Mouse (Mus musculus): ENCODE data around the gene Eid2.
"Not testable (repeated sequence)": the region's sequence is repeated elsewhere in the genome, so short reads cannot be mapped to it uniquely, and the experiment has no call there.

Eid2 gene

GRCm38 (mm10) chr7:28267129-28268041, at the start of gene Eid2:
Gene Eid2, plus strand, starts transcription at chr7:28267881.
- peak; percentile 76 to 90 for DNase-seq (ENCODE audit: low spot score in 2 of 2)

GRCm38 (mm10) chr7:28218951-28219740, 48.5 kb upstream of the Eid2 start:
- DNase-seq (ENCODE audit: low spot score in 2 of 2): peak in 1 of 2 experiments; percentile 53

- DNase-seq (ENCODE audit: low spot score in 2 of 2): not testable (repeated sequence)
Observed at GRCm38 (mm10) chr7:28226836-28227235, 40.8 kb upstream of the Eid2 start.

- DNase-seq (ENCODE audit: low spot score in 2 of 2): not testable (repeated sequence)
Observed at GRCm38 (mm10) chr7:28227421-28227820, 40.3 kb upstream of the Eid2 start.

- DNase-seq (ENCODE audit: low spot score in 2 of 2): not testable (repeated sequence)
Observed at GRCm38 (mm10) chr7:28243943-28244342, 23.7 kb upstream of the Eid2 start.

- no peak for DNase-seq (ENCODE audit: low spot score in 2 of 2)
Observed at GRCm38 (mm10) chr7:28248957-28249356, 18.7 kb upstream of the Eid2 start.

GRCm38 (mm10) chr7:28251976-28252375, 15.7 kb upstream of the Eid2 start:
- no peak for DNase-seq (ENCODE audit: low spot score in 2 of 2)

- no peak for DNase-seq (ENCODE audit: low spot score in 2 of 2)
Observed at GRCm38 (mm10) chr7:28254591-28254990, 13.1 kb upstream of the Eid2 start.

- DNase-seq (ENCODE audit: low spot score in 2 of 2): no peak
Observed at GRCm38 (mm10) chr7:28255476-28255875, 12.2 kb upstream of the Eid2 start.

- no peak for DNase-seq (ENCODE audit: low spot score in 2 of 2)
Observed at GRCm38 (mm10) chr7:28262861-28263260, 4.8 kb upstream of the Eid2 start.

GRCm38 (mm10) chr7:28263786-28264185, 3.9 kb upstream of the Eid2 start:
- peak in 1 of 2 experiments; percentile 31 for DNase-seq (ENCODE audit: low spot score in 2 of 2)

GRCm38 (mm10) chr7:28265391-28265790, 2.3 kb upstream of the Eid2 start:
- no peak for DNase-seq (ENCODE audit: low spot score in 2 of 2)

GRCm38 (mm10) chr7:28268042-28268531, 406 bp downstream of the Eid2 start:
- DNase-seq (ENCODE audit: low spot score in 2 of 2): peak in 1 of 2 experiments; percentile 55

GRCm38 (mm10) chr7:28268576-28268975, 895 bp downstream of the Eid2 start:
- DNase-seq (ENCODE audit: low spot score in 2 of 2): no peak

GRCm38 (mm10) chr7:28269355-28269754, 1.7 kb downstream of the Eid2 start:
- DNase-seq (ENCODE audit: low spot score in 2 of 2): no peak

GRCm38 (mm10) chr7:28271761-28272160, 4.1 kb downstream of the Eid2 start:
- no peak for DNase-seq (ENCODE audit: low spot score in 2 of 2)

GRCm38 (mm10) chr7:28277237-28277614, 9.5 kb downstream of the Eid2 start:
- no peak for DNase-seq (ENCODE audit: low spot score in 2 of 2)

GRCm38 (mm10) chr7:28277615-28278278, 10.1 kb downstream of the Eid2 start, which contains the start of gene Eid2b:
Gene Eid2b, plus strand, starts transcription at chr7:28277739.
- DNase-seq (ENCODE audit: low spot score in 2 of 2): peak; percentile 96 to 99

- no peak for DNase-seq (ENCODE audit: low spot score in 2 of 2)
Observed at GRCm38 (mm10) chr7:28278279-28278652, 10.6 kb downstream of the Eid2 start.

- DNase-seq (ENCODE audit: low spot score in 2 of 2): no peak
Observed at GRCm38 (mm10) chr7:28280630-28281029, 12.9 kb downstream of the Eid2 start.

GRCm38 (mm10) chr7:28290165-28290564, 22.5 kb downstream of the Eid2 start:
- peak in 1 of 2 experiments; percentile 46 for DNase-seq (ENCODE audit: low spot score in 2 of 2)

All from cerebellum, postnatal 4 days (tissue).